Mouse (Mus musculus): Measurements from ENCODE around the gene Mmp7. TPM values are rescaled to one million over a fixed set of nuclear protein-coding genes. Genes with fewer than 3 reads are reported as not detected.

Gene Mmp7
- polyA plus RNA-seq, 1 experiment: not detected

- no peak for TF ChIP-seq TCF12 (IDR thresholded peaks at IDR 0.05; ENCODE audit: insufficient read depth, poor library complexity, severe bottlenecking)
- TF ChIP-seq MAX (IDR thresholded peaks at IDR 0.05; ENCODE audit: low read depth): no peak
- no peak for TF ChIP-seq POLR2AphosphoS2 (IDR thresholded peaks at IDR 0.05; ENCODE audit: insufficient read length, low read depth)
- TF ChIP-seq E2F4 (IDR thresholded peaks at IDR 0.05; ENCODE audit: insufficient read depth): no peak
- no peak for TF ChIP-seq USF1 (IDR thresholded peaks at IDR 0.05; ENCODE audit: low read depth)
- TF ChIP-seq MYOD1 (IDR thresholded peaks at IDR 0.05; ENCODE audit: control insufficient read depth in 1 of 3, insufficient read length in 2 of 3, low read depth in 2 of 3): no peak
- no peak for TF ChIP-seq MYOG (IDR thresholded peaks at IDR 0.05; ENCODE audit: control insufficient read depth in 1 of 3, insufficient read depth in 1 of 3, insufficient read length in 2 of 3, low read depth in 2 of 3)
- TF ChIP-seq CEBPB (IDR thresholded peaks at IDR 0.05; ENCODE audit: insufficient read depth, poor library complexity, severe bottlenecking): no peak
- TF ChIP-seq REST (IDR thresholded peaks at IDR 0.05; ENCODE audit: insufficient read depth, insufficient read length): no peak
- TF ChIP-seq POLR2A (IDR thresholded peaks at IDR 0.05; ENCODE audit: insufficient read length, low read depth): no peak
- no peak for TF ChIP-seq TCF3 (IDR thresholded peaks at IDR 0.05; ENCODE audit: insufficient read length, low read depth)
- no peak for TF ChIP-seq SRF (IDR thresholded peaks at IDR 0.05; ENCODE audit: control insufficient read depth, insufficient read length, low read depth)
- H3K4me3 ChIP-seq: no peak overlapping the region
- H3K4me2 ChIP-seq (ENCODE audit: low read depth): no peak overlapping the region
- no peak overlapping the region for H3ac ChIP-seq (ENCODE audit: control insufficient read depth, insufficient read length)
- H3K27me3 ChIP-seq (ENCODE audit: control insufficient read depth, insufficient read depth, insufficient read length): no peaks in the 10 kb centered on the region
- H3K79me2 ChIP-seq (ENCODE audit: control insufficient read depth, insufficient read depth): no peaks in the 10 kb centered on the region
- H3K36me3 ChIP-seq (ENCODE audit: control insufficient read depth, insufficient read depth): no peaks in the 10 kb centered on the region
Observed at GRCm38 (mm10) chr9:7708698-7709097, 16.8 kb downstream of the Mmp7 start.

GRCm38 (mm10) chr9:7711196-7711595 lies 19.3 kb downstream of the Mmp7 start:
- no peaks in the 10 kb centered on the region for H3K27me3 ChIP-seq (ENCODE audit: control insufficient read depth, insufficient read depth, insufficient read length)
- no peaks in the 10 kb centered on the region for H3K36me3 ChIP-seq (ENCODE audit: control insufficient read depth, insufficient read depth)
- no peak overlapping the region for H3K4me3 ChIP-seq
- no peak for TF ChIP-seq REST (IDR thresholded peaks at IDR 0.05; ENCODE audit: insufficient read depth, insufficient read length)
- TF ChIP-seq MYOG (IDR thresholded peaks at IDR 0.05; ENCODE audit: control insufficient read depth in 1 of 3, insufficient read depth in 1 of 3, insufficient read length in 2 of 3, low read depth in 2 of 3): no peak
- no peak for TF ChIP-seq MAX (IDR thresholded peaks at IDR 0.05; ENCODE audit: low read depth)
- TF ChIP-seq POLR2A (IDR thresholded peaks at IDR 0.05; ENCODE audit: insufficient read length, low read depth): no peak
- no peak for TF ChIP-seq POLR2AphosphoS2 (IDR thresholded peaks at IDR 0.05; ENCODE audit: insufficient read length, low read depth)
- TF ChIP-seq TCF3 (IDR thresholded peaks at IDR 0.05; ENCODE audit: insufficient read length, low read depth): no peak
- TF ChIP-seq MYOD1 (IDR thresholded peaks at IDR 0.05; ENCODE audit: control insufficient read depth in 1 of 3, insufficient read length in 2 of 3, low read depth in 2 of 3): no peak
- TF ChIP-seq SRF (IDR thresholded peaks at IDR 0.05; ENCODE audit: control insufficient read depth, insufficient read length, low read depth): no peak
- no peak for TF ChIP-seq TCF12 (IDR thresholded peaks at IDR 0.05; ENCODE audit: insufficient read depth, poor library complexity, severe bottlenecking)
- TF ChIP-seq USF1 (IDR thresholded peaks at IDR 0.05; ENCODE audit: low read depth): no peak
- no peak for TF ChIP-seq E2F4 (IDR thresholded peaks at IDR 0.05; ENCODE audit: insufficient read depth)
- TF ChIP-seq CEBPB (IDR thresholded peaks at IDR 0.05; ENCODE audit: insufficient read depth, poor library complexity, severe bottlenecking): no peak
- no peak overlapping the region for H3K4me2 ChIP-seq (ENCODE audit: low read depth)
- no peaks in the 10 kb centered on the region for H3K79me2 ChIP-seq (ENCODE audit: control insufficient read depth, insufficient read depth)
- no peak overlapping the region for H3ac ChIP-seq (ENCODE audit: control insufficient read depth, insufficient read length)

GRCm38 (mm10) chr9:7714062-7714907 lies 22.4 kb downstream of the Mmp7 start:
- TF ChIP-seq MAX (IDR thresholded peaks at IDR 0.05; ENCODE audit: low read depth) (no peak), USF1 (IDR thresholded peaks at IDR 0.05; ENCODE audit: low read depth) (no peak), CEBPB (IDR thresholded peaks at IDR 0.05; ENCODE audit: insufficient read depth, poor library complexity, severe bottlenecking) (no peak), E2F4 (IDR thresholded peaks at IDR 0.05; ENCODE audit: insufficient read depth) (no peak), TCF3 (IDR thresholded peaks at IDR 0.05; ENCODE audit: insufficient read length, low read depth) (no peak), MYOD1 (IDR thresholded peaks at IDR 0.05; ENCODE audit: control insufficient read depth in 1 of 3, insufficient read length in 2 of 3, low read depth in 2 of 3) (no peak), TCF12 (IDR thresholded peaks at IDR 0.05; ENCODE audit: insufficient read depth, poor library complexity, severe bottlenecking) (no peak), MYOG (IDR thresholded peaks at IDR 0.05; ENCODE audit: control insufficient read depth in 1 of 3, insufficient read depth in 1 of 3, insufficient read length in 2 of 3, low read depth in 2 of 3) (no peak), SRF (IDR thresholded peaks at IDR 0.05; ENCODE audit: control insufficient read depth, insufficient read length, low read depth) (no peak), POLR2AphosphoS2 (IDR thresholded peaks at IDR 0.05; ENCODE audit: insufficient read length, low read depth) (no peak), REST (IDR thresholded peaks at IDR 0.05; ENCODE audit: insufficient read depth, insufficient read length) (no peak), POLR2A (IDR thresholded peaks at IDR 0.05; ENCODE audit: insufficient read length, low read depth) (no peak)
- Histone ChIP-seq H3K36me3 (ENCODE audit: control insufficient read depth, insufficient read depth) (no peaks in the 10 kb centered on the region), H3K4me3 (no peak overlapping the region), H3ac (ENCODE audit: control insufficient read depth, insufficient read length) (no peak overlapping the region), H3K27me3 (ENCODE audit: control insufficient read depth, insufficient read depth, insufficient read length) (peaks cover 4% of the 10 kb centered on the region), H3K4me2 (ENCODE audit: low read depth) (no peak overlapping the region), H3K79me2 (ENCODE audit: control insufficient read depth, insufficient read depth) (no peaks in the 10 kb centered on the region)

DNA sequence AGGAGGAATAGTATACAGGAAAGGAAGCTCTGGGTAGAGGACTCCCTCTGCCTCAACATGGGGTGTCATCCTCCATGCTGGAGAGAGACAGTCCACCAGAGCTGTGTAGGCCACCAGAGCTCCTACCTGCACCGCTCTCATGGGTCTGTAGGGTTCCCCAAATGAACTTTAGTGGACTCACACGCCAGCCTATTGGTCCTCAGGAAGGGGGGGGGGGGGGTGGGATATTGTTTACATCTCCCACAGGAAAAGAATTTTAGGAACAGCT lies 23.0 kb downstream of the Mmp7 start:
- H3K4me2 ChIP-seq (ENCODE audit: low read depth): no peak overlapping the region
- H3ac ChIP-seq (ENCODE audit: control insufficient read depth, insufficient read length): no peak overlapping the region
- peaks cover 4% of the 10 kb centered on the region for H3K27me3 ChIP-seq (ENCODE audit: control insufficient read depth, insufficient read depth, insufficient read length)
- H3K36me3 ChIP-seq (ENCODE audit: control insufficient read depth, insufficient read depth): no peaks in the 10 kb centered on the region
- no peaks in the 10 kb centered on the region for H3K79me2 ChIP-seq (ENCODE audit: control insufficient read depth, insufficient read depth)
- TF ChIP-seq E2F4 (IDR thresholded peaks at IDR 0.05; ENCODE audit: insufficient read depth) (no peak), MYOG (IDR thresholded peaks at IDR 0.05; ENCODE audit: control insufficient read depth in 1 of 3, insufficient read depth in 1 of 3, insufficient read length in 2 of 3, low read depth in 2 of 3) (no peak), TCF3 (IDR thresholded peaks at IDR 0.05; ENCODE audit: insufficient read length, low read depth) (no peak), USF1 (IDR thresholded peaks at IDR 0.05; ENCODE audit: low read depth) (no peak), MAX (IDR thresholded peaks at IDR 0.05; ENCODE audit: low read depth) (no peak), CEBPB (IDR thresholded peaks at IDR 0.05; ENCODE audit: insufficient read depth, poor library complexity, severe bottlenecking) (no peak), MYOD1 (IDR thresholded peaks at IDR 0.05; ENCODE audit: control insufficient read depth in 1 of 3, insufficient read length in 2 of 3, low read depth in 2 of 3) (no peak), TCF12 (IDR thresholded peaks at IDR 0.05; ENCODE audit: insufficient read depth, poor library complexity, severe bottlenecking) (no peak), SRF (IDR thresholded peaks at IDR 0.05; ENCODE audit: control insufficient read depth, insufficient read length, low read depth) (no peak), POLR2A (IDR thresholded peaks at IDR 0.05; ENCODE audit: insufficient read length, low read depth) (no peak), POLR2AphosphoS2 (IDR thresholded peaks at IDR 0.05; ENCODE audit: insufficient read length, low read depth) (no peak), REST (IDR thresholded peaks at IDR 0.05; ENCODE audit: insufficient read depth, insufficient read length) (no peak)
- no peak overlapping the region for H3K4me3 ChIP-seq
